Mouse (Mus musculus) embryo, embryonic 10.5 days (tissue): Measurements from ENCODE around the gene Exosc3.

Source experiments
- DNase-seq: peaks from one replicate; pipeline ENCODE4 v3.0.0-alpha.2; 2015; ENCODE audit warnings: low spot score

The Exosc3 gene

GRCm38 (mm10) chr4:45279981-45280548, 62.5 kb downstream of the Exosc3 start:
- peak; percentile 85 for DNase-seq

GRCm38 (mm10) chr4:45279292-45279691, 63.2 kb downstream of the Exosc3 start:
- DNase-seq, result no peak

GRCm38 (mm10) chr4:45275770-45276169, 66.8 kb downstream of the Exosc3 start:
- DNase-seq, result no peak

- DNase-seq, result peak; percentile 23
Observed at GRCm38 (mm10) chr4:45271041-45271452, 71.5 kb downstream of the Exosc3 start.

- no peak for DNase-seq
Observed at GRCm38 (mm10) chr4:45267883-45268282, 74.6 kb downstream of the Exosc3 start.
